Mouse (Mus musculus): ENCODE data around the gene Gad1. TPM values are rescaled to one million over a fixed set of nuclear protein-coding genes. Genes with fewer than 3 reads are reported as not detected.

Gene Gad1
- total RNA-seq (2014; fragmentation: Nextera tagmentation) (not detected in 2 replicates), total RNA-seq (2017) (0.05 and 0.12 TPM in 2 replicates), polyA plus RNA-seq (2012) (not detected in 2 replicates)

DNA sequence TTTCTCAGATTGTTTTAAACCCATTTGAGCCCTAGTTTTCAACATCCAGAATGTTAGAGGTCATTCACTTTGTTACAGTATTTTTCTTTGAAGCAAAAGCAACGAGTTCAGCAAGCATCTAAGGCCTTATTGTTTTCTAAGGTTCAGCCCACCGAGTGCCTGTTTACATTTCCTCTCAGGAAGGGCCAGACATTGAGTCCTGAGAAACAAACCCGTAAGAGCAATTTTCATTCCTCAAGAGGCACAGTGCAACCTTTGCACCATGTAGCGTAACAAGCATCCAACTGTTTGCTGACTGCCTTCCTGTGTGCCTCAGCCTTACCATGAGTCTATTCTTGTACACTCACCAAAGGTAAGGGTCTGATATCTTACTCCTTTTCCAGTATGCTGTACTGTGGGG lies at the start of gene Gad1:
Gad1 (plus strand) TSS at position 301 of the 400 bp plus-strand sequence.
- no peak within 1 kb of the TSS for H3K4me3 ChIP-seq (ENCODE audit: low read depth, low read length)
- H3K36me3 ChIP-seq (replicated peaks) = no peaks in the 10 kb centered on the region
- ATAC-seq (ENCODE audit: extremely low read depth, insufficient number of reproducible peaks, low FRiP score, poor library complexity, severe bottlenecking) (no peak), DNase-seq (ENCODE audit: low spot score) (no peak)
- H3K9me3 ChIP-seq (replicated peaks) = no peaks in the 10 kb centered on the region
- no peaks in the 10 kb centered on the region for H3K4me1 ChIP-seq (ENCODE audit: insufficient read depth, low read depth, low read length)
- TF ChIP-seq TAL1 (conservative IDR thresholded peaks at IDR 0.05; ENCODE audit: low read depth, low read length) (no peak), POLR2AphosphoS5 (IDR thresholded peaks at IDR 0.05; ENCODE audit: insufficient replicate concordance, low read depth, low read length) (no peak)
- H3K27me3 ChIP-seq (ENCODE audit: insufficient read depth, low read length) = no peaks in the 10 kb centered on the region

DNA sequence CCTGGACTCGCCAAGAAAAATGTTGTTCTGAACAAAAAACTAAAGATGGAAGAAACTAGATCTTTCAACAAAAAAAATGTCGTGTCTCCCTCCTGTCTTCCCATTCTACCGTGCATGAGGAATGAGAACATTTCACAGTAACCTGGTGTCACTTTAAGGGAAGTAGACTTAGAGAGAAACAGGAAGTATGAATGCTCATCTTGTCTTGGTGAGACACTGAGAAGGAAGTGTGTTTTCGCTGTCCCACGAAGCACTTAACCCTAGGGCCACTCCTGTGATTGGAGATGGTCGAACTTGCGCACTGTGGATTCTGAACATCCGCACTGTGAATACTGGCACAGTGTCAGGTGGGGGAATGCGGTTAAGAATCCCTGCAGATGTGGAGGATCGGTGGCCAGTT lies 49.4 kb upstream of the Gad1 start:
- H3K9me3 ChIP-seq (replicated peaks) = no peaks in the 10 kb centered on the region
- ATAC-seq (ENCODE audit: extremely low read depth, insufficient number of reproducible peaks, low FRiP score, poor library complexity, severe bottlenecking) = no peak
- no peak for TF ChIP-seq TAL1 (conservative IDR thresholded peaks at IDR 0.05; ENCODE audit: low read depth, low read length)
- TF ChIP-seq GATA1 (IDR thresholded peaks at IDR 0.05; ENCODE audit: borderline replicate concordance, low read length) = no peak
- no peak for TF ChIP-seq POLR2AphosphoS5 (IDR thresholded peaks at IDR 0.05; ENCODE audit: insufficient replicate concordance, low read depth, low read length)
- no peak overlapping the region for H3K4me3 ChIP-seq (ENCODE audit: low read depth, low read length)
- H3K4me1 ChIP-seq (ENCODE audit: insufficient read depth, low read depth, low read length) = no peaks in the 10 kb centered on the region
- peaks cover 2% of the 10 kb centered on the region; the same call in 1 of the 2 replicates for H3K27me3 ChIP-seq (ENCODE audit: insufficient read depth, low read length)
- no peak for DNase-seq (ENCODE audit: low spot score)
- no peaks in the 10 kb centered on the region for H3K36me3 ChIP-seq (replicated peaks)

DNA sequence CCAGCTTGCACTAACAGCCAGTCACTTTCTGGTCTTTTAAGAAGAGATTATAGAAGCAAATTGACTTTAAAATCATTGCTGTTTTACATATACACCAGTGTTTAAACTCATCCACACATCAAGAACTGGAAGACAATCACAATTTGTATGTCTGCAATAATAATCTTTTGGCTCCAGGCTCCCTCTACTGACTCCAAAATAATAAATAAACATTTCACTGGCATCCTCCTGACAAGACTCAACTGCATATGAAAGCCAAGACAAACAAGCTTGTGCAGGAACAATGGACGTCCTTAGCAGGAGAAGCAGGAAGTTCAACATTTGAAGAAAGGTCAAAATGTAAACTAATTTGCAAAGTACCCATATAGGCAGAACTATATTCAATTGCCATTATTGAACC lies 47.6 kb upstream of the Gad1 start:
- Histone ChIP-seq H3K4me1 (ENCODE audit: insufficient read depth, low read depth, low read length) (no peaks in the 10 kb centered on the region), H3K27me3 (ENCODE audit: insufficient read depth, low read length) (peaks cover 2% of the 10 kb centered on the region; the same call in 1 of the 2 replicates), H3K36me3 (replicated peaks) (no peaks in the 10 kb centered on the region), H3K4me3 (ENCODE audit: low read depth, low read length) (no peak overlapping the region), H3K9me3 (replicated peaks) (no peaks in the 10 kb centered on the region)
- TF ChIP-seq POLR2AphosphoS5 (IDR thresholded peaks at IDR 0.05; ENCODE audit: insufficient replicate concordance, low read depth, low read length) (no peak), GATA1 (IDR thresholded peaks at IDR 0.05; ENCODE audit: borderline replicate concordance, low read length) (no peak), GATA2 (IDR thresholded peaks at IDR 0.05; ENCODE audit: borderline replicate concordance, low read depth, low read length) (no peak), TAL1 (conservative IDR thresholded peaks at IDR 0.05; ENCODE audit: low read depth, low read length) (no peak), CTCF (IDR thresholded peaks at IDR 0.05; ENCODE audit: low read depth, low read length) (no peak)
- no peak for ATAC-seq (ENCODE audit: extremely low read depth, insufficient number of reproducible peaks, low FRiP score, poor library complexity, severe bottlenecking)
- no peak for DNase-seq (ENCODE audit: low spot score)

DNA sequence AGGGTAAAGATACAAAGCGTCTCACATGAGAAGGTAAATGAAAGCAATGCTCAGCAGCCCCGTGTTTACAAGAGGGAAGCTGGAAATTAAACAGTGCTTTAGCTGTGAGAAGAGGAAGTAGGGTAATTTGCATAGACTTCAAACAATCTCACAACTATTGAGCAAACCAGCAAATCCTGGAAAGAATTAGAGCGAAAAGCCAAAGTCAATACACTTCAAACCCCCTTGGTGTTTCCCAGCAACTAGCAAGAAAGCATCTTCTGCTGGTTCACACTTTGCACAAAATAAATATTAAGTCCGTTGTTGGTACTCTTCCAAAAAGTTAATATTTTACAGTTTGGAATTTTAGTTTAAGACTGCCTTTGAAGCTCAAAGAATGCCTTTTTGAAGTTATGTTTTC lies 47.0 kb upstream of the Gad1 start:
- no peak for DNase-seq (ENCODE audit: low spot score)
- Histone ChIP-seq H3K4me1 (ENCODE audit: insufficient read depth, low read depth, low read length) (no peaks in the 10 kb centered on the region), H3K4me3 (ENCODE audit: low read depth, low read length) (no peak overlapping the region), H3K9me3 (replicated peaks) (no peaks in the 10 kb centered on the region), H3K36me3 (replicated peaks) (no peaks in the 10 kb centered on the region), H3K27me3 (ENCODE audit: insufficient read depth, low read length) (peaks cover 2% of the 10 kb centered on the region; the same call in 1 of the 2 replicates)
- no peak for TF ChIP-seq POLR2AphosphoS5 (IDR thresholded peaks at IDR 0.05; ENCODE audit: insufficient replicate concordance, low read depth, low read length)
- TF ChIP-seq GATA1 (IDR thresholded peaks at IDR 0.05; ENCODE audit: borderline replicate concordance, low read length) = no peak
- no peak for TF ChIP-seq GATA2 (IDR thresholded peaks at IDR 0.05; ENCODE audit: borderline replicate concordance, low read depth, low read length)
- TF ChIP-seq TAL1 (conservative IDR thresholded peaks at IDR 0.05; ENCODE audit: low read depth, low read length) = no peak
- TF ChIP-seq CTCF (IDR thresholded peaks at IDR 0.05; ENCODE audit: low read depth, low read length) = no peak
- ATAC-seq (ENCODE audit: extremely low read depth, insufficient number of reproducible peaks, low FRiP score, poor library complexity, severe bottlenecking) = no peak

DNA sequence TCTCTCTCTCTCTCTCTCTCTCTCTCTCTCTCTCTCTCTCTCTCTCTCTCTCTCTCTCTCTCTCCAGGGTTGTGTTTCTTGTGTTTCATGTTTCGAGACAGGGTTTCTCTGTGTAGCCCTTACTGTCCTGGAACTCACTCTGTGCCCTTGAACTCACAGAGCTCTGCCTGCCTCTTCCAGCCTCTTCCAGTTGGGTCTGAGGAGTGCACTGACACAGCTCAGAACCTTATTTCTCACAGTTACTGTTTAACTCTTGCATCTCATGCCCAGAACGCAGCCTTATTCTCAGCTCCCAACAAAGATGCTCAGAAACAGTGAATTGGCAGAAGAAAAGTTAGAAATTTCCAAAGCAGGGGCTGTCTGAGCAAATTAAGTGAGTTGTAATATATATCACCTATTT lies 46.5 kb upstream of the Gad1 start:
- Histone ChIP-seq H3K27me3 (ENCODE audit: insufficient read depth, low read length) (peaks cover 2% of the 10 kb centered on the region; the same call in 1 of the 2 replicates), H3K4me3 (ENCODE audit: low read depth, low read length) (no peak overlapping the region), H3K36me3 (replicated peaks) (no peaks in the 10 kb centered on the region), H3K9me3 (replicated peaks) (no peaks in the 10 kb centered on the region), H3K4me1 (ENCODE audit: insufficient read depth, low read depth, low read length) (no peaks in the 10 kb centered on the region)
- ATAC-seq (ENCODE audit: extremely low read depth, insufficient number of reproducible peaks, low FRiP score, poor library complexity, severe bottlenecking) = no peak
- no peak for DNase-seq (ENCODE audit: low spot score)
- TF ChIP-seq GATA2 (IDR thresholded peaks at IDR 0.05; ENCODE audit: borderline replicate concordance, low read depth, low read length) (no peak), GATA1 (IDR thresholded peaks at IDR 0.05; ENCODE audit: borderline replicate concordance, low read length) (no peak), CTCF (IDR thresholded peaks at IDR 0.05; ENCODE audit: low read depth, low read length) (no peak), TAL1 (conservative IDR thresholded peaks at IDR 0.05; ENCODE audit: low read depth, low read length) (no peak), POLR2AphosphoS5 (IDR thresholded peaks at IDR 0.05; ENCODE audit: insufficient replicate concordance, low read depth, low read length) (no peak)

DNA sequence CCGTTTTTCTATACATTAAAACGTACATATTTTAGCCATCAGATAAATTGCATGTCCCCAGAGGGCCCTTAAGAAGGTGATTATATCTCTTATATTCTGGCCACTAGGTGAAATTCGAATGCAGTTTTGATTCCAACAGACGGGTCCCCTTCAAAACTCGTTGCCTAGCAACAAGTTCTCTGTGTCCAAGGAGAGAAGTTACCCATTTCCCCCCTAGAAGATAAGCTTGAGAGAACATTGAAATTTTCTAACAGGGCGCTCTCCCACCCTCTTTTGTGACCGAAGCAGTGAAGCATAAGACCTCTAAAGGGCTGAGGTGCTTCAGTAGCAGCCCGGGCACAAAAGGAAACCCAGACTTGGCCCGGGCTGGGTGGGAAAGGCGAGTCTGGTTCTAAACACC lies 44.4 kb upstream of the Gad1 start, which contains the start of gene Erich2:
Erich2 (plus strand) TSS at position 324 of the 400 bp plus-strand sequence.
- Histone ChIP-seq H3K4me1 (ENCODE audit: insufficient read depth, low read depth, low read length) (no peaks in the 10 kb centered on the region), H3K27me3 (ENCODE audit: insufficient read depth, low read length) (peaks cover 2% of the 10 kb centered on the region; the same call in 1 of the 2 replicates), H3K9me3 (replicated peaks) (no peaks in the 10 kb centered on the region), H3K36me3 (replicated peaks) (no peaks in the 10 kb centered on the region), H3K4me3 (ENCODE audit: low read depth, low read length) (no peak within 1 kb of the TSS)
- DNase-seq (ENCODE audit: low spot score) (no peak), ATAC-seq (ENCODE audit: extremely low read depth, insufficient number of reproducible peaks, low FRiP score, poor library complexity, severe bottlenecking) (no peak)
- no peak for TF ChIP-seq GATA1 (IDR thresholded peaks at IDR 0.05; ENCODE audit: borderline replicate concordance, low read length)
- no peak for TF ChIP-seq CTCF (IDR thresholded peaks at IDR 0.05; ENCODE audit: low read depth, low read length)
- no peak for TF ChIP-seq POLR2AphosphoS5 (IDR thresholded peaks at IDR 0.05; ENCODE audit: insufficient replicate concordance, low read depth, low read length)
- TF ChIP-seq TAL1 (conservative IDR thresholded peaks at IDR 0.05; ENCODE audit: low read depth, low read length) = no peak
- no peak for TF ChIP-seq GATA2 (IDR thresholded peaks at IDR 0.05; ENCODE audit: borderline replicate concordance, low read depth, low read length)
